Mouse (Mus musculus): ENCODE results near the gene Lin7a.

DNA sequence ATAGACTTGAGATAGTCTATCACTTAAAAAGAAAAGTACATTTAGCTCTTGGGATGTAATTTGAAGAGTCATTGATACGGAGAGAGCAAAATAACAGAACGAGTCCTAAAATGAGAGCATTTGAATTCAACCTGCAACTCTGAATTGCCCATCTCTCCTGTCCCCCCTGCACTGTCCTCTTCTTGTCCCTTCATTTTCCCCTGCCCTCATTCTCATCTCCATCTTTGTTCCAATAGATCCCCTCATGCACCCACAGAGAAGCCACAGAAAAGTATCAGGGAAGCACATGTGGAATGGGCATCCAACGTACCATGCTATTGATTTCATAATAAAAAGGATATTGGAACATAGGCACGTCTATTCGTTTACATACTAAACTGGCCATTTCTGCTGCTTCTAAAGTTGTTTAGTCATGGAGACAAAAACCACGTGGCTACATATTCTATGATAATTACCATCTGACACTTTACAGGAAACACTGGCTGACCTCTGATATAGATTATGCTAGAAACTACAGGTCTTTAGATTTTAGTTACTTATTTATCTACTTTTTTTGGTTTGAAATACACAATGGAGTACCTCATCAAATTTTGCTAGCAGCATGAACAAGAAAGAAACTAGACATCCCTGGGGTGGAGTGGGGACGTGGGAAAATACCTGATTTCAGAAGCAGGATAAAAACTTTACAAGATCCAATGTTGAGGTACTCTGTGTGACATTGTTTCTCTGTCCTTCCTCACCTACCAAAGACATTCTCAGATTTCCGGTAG is 41.2 kb upstream of the Lin7a start:
- no peak for TF ChIP-seq CTCF (IDR thresholded peaks at IDR 0.05; ENCODE audit: low read depth, low read length)
- no peak for TF ChIP-seq GATA1 (IDR thresholded peaks at IDR 0.05; ENCODE audit: borderline replicate concordance, low read length)
- TF ChIP-seq TAL1 (conservative IDR thresholded peaks at IDR 0.05; ENCODE audit: low read depth, low read length), result no peak

All from G1E (cell line).